Mouse (Mus musculus) embryo, embryonic 11 days (tissue): ENCODE data around the gene Trdn.
A peak's percentile ranks its signal among the peaks of the same experiment; 100 is the strongest.

Experiments
- DNase-seq: peaks from one replicate; pipeline ENCODE4 v3.0.0-alpha.2; 2015

Gene Trdn

GRCm38 (mm10) chr10:33080254-33080653, at the start of gene Trdn:
Gene Trdn, plus strand, starts transcription at chr10:33080554.
- DNase-seq, result no peak

GRCm38 (mm10) chr10:33060771-33061170, 19.6 kb upstream of the Trdn start:
- no peak for DNase-seq

GRCm38 (mm10) chr10:33065566-33065965, 14.8 kb upstream of the Trdn start:
- no peak for DNase-seq

DNA sequence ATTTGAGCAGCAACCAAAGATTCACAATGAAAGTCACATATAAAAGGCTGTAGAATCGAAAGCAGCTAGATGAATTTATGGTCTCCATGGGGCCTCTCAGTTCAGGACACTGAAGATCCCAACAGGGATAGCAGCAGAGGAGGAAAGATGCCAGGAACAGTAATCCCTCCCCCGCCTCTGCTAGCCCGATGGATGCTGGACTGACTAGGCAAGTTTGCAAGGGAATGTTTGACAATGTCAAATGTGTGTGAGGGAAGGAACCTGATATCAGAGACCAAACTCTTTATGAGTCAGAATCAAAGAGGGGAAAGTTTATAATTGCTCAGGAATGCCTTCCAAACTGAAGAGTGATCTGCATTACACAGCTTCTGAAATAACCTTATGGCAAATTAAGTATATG, 7.2 kb upstream of the Trdn start:
- no peak for DNase-seq

DNA sequence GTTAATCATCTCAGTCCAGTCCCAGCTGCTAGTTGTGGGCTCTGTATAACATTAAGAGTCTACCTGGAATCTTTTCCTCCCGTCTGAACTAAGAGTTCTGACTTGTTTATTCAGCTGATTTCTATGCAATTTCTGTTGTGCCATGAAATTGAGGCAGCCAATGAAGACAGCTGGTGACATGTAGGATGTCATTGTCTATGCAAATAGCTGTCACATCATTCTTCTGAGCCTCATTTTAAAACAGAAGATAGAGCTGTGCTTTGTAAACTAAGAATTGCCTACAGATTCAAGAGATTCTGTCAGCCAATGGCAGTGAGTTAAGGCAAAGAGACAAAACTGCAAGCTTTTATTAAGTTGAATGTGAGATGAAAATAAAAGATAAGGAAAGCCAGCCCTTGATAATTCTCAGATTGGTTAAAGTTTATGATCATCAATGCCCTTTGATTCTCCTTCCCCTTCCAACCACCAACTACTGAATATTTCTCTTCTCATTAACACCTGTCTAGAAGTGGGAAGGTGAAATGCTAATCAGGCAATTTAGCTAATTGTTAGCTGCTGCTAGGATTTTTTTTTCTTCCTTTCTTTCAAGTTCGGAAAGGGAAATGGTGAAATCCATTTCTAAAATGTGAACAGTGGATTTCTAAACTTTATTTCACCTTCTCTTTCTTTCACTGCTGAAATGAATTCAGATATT, 1.9 kb downstream of the Trdn start:
- DNase-seq, result no peak

GRCm38 (mm10) chr10:33082961-33083626, 2.7 kb downstream of the Trdn start:
- no peak for DNase-seq

DNA sequence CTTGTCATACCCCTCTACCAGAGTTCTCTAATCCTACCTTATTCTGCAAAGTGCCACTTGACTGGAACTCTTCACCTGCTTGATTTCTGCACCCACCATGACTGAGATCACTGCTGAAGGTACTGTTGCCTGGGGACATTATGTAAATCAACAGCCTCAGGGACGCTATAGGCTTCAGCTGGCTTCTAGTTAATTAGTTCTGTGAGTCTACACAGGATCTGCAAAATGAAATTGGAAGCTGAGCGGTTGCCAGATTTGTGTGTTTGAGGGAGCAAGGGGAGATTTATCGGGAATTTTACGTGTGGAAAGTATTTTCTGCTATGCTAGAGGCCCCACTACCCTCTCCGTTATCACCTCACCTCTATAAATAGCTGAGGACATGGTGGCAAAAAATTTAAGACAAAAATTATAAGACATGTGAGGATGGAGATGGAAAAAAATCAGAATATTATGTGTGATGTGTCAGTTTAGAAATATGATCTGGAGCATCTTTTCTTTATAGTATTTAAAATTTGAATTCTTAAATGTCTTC, 3.3 kb downstream of the Trdn start:
- DNase-seq, result no peak

GRCm38 (mm10) chr10:33088403-33088802, 8.0 kb downstream of the Trdn start:
- DNase-seq, result no peak

DNA sequence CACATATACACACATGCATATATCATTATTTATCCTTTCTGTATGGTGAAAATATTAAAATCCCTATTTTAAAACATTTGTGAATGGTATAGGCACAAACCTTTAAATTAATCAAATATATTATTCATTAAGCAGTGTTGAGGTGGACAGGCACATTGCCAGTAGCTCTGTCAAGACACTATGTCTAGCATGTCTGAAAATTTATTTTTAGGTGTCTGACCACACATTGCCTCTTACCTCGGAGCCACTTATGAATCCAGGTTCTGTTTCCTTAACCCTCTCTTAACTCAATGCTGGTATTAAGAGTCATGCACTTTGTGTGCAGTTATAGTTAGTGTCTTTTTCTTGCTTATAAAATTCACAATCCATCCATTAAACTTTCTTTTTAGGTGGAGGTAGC, 12.0 kb downstream of the Trdn start:
- no peak for DNase-seq

DNA sequence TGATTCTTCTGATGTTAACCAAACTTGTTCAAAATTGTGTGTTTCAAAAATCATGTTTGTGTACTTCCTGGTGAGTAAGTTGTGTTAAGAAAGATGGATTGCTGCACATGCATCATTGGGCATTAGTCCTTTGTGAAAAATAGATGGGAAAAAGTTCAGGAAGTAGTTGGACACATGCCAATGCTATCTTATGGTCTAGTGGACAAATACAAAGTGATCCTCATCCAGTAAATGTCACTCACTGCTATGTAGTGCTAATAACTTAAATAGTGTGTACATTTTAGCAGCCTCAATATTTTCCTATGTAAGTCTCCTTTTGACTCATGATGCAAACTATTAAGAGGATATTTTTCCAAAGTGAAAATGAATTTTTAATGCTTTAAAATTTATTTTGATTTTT, 27.6 kb downstream of the Trdn start:
- peak; percentile 8 for DNase-seq

GRCm38 (mm10) chr10:33123028-33123427, 42.7 kb downstream of the Trdn start:
- DNase-seq, result no peak

DNA sequence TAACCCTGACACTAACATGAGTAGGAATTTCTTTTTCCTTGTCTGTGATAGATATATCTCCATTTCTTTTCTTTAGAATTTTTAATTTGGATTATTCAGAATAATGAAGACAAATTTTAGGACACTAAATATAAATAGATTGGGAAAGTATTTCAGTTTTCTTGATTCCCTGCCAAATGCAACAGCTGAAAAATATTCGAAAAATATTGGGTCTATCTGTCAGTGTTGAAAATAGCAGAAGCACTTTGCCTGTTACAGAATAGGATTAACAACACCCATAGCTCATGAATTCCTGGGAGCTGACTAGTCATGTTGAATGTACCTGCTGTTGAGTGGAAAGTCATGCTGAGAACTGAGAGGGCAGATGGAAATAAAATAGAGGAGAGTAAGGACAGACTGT, 64.6 kb downstream of the Trdn start:
- DNase-seq, result no peak

DNA sequence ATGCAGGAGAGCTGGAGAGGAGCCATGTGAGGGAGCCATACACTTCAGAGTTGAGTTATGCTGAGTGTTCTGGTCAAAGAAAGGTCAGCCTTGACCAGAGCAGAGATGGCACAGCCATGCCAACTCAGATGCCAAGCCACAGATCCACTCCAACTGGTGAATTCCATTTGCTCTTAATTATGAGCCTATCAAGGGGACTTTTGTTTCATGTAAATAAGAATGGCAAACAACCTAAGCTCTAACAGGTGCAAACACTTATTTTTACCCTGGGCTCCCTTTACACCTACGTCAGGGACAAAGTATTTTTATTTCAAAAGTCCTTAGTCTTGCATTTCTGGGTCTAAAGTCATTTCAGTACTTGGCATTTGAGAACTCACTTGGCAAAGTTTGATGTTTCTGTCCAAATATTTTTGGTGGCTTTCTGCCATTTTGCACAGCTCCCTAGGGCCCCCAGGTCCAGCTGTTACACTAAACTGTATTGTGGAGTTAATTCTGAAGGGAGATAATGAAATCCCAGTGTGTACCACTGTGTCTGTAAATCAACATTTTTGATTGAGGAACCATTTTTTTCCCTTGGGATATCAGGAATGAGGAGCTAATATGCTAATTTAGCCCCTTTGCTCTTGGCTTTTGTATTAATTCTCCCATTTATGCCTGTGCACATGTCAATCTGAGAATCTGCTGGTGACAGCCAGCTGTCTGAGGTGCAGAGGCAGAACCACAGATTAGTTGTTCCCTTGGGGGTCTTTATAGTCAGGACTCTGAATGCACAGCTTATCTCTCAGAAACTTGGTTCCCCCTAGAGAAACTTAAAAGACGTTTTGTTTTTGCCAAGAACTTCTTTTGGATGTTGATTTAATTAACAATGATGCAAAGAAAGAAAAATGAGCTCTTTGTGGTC, 99.6 kb downstream of the Trdn start:
- DNase-seq, result peak; percentile 1

DNA sequence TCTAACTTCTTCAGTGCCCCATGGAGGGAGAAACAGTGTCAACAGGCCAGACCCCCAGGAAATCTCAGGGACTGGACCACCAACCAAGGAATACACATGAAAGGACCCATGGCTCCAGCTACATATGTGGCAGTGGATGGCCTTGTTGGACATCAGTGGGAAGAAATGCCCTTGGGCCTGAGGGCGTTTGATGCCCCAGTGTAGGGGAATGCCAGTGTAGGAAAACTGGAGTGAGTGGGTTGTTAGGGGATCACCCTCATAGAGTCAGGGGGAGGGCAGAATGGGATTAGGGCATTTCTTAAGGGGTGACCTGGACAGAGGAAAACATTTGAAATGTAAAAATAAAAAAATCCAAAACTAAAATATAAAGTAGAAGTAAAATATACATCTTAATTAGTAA, 108.7 kb downstream of the Trdn start:
- DNase-seq, result no peak

GRCm38 (mm10) chr10:33195919-33196318, 115.6 kb downstream of the Trdn start:
- DNase-seq, result peak; percentile 36

GRCm38 (mm10) chr10:33198257-33198656, 117.9 kb downstream of the Trdn start:
- DNase-seq, result no peak

DNA sequence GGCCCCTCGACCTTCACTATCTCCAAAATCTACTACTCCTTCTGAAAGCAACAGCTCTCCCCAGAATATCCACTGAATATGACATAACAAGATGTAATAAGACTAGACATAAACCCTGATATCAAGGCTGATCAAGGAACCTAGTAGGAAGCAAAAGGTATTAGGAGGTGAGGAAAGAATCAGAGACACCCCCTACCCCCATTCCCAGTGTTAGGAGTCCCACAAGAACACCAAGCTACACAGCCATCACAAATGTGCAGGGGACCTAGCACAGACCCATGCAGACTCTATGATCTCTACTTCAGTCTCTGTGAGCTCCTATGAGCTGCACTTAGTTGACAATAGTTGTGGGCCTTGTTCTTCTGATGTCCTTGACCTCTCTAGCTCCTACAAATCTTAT, 130.1 kb downstream of the Trdn start:
- DNase-seq, result no peak

- no peak for DNase-seq
Measured at GRCm38 (mm10) chr10:33253911-33254310, 173.6 kb downstream of the Trdn start.

GRCm38 (mm10) chr10:33256202-33256601, 175.8 kb downstream of the Trdn start:
- DNase-seq, result no peak

DNA sequence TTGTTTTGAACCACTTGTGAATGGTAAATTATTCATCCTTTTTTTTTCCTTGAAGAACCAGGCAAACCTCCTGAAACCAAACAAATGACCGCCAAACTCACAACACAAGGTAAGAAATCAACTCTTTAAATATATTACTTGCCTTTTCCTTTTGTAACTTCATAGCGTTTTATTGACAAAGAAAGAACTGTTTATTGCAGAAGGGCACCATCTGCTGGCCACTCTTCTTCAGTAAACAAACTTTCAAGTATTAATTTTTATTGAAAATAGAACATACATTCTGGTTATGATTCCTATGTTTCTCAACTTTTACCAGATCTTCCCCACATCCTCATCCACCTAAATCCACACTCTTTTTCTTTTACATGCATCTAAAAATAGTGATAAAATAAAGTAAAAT, 224.6 kb downstream of the Trdn start:
- peak; percentile 44 for DNase-seq

GRCm38 (mm10) chr10:33353026-33353425, 272.7 kb downstream of the Trdn start:
- no peak for DNase-seq

GRCm38 (mm10) chr10:33366521-33366920, 286.2 kb downstream of the Trdn start:
- DNase-seq, result no peak

DNA sequence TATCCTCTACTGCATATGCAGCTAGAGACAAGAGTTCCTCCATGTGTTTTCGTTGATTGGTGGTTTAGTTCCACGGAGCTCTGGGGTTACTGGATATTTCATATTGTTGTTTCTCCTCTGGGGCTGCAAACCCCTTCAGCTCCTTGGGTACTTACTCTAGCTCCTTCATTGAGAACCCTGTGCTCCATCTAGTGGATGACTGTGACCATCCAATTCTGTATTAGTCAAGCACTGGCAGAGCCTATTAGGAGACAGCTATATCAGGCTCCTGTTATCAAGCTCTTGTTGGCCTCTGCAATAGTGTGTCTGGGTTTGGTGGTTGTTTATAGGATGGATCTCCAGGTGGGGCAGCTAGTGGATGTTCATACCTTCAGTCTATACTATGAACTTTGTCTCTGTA, 290.2 kb downstream of the Trdn start:
- no peak for DNase-seq
